Mouse (Mus musculus) neural tube, embryonic 14.5 days (tissue): ENCODE measurements around the gene Pik3cd. TPM values are rescaled to one million over a fixed set of nuclear protein-coding genes. Genes with fewer than 3 reads are reported as not detected.

Experiments
- ATAC-seq: fragments of 200-750 bp; cut with Nextera tagmentation; 2 replicates; pipeline ENCODE4 v1.8.0; 2017; ENCODE audit warnings: low read depth, mild to moderate bottlenecking, moderate TSS enrichment, moderate library complexity
- H3K27ac ChIP-seq: fragments of 300-500 bp; sonication (generic); 2 replicates; pipeline ENCODE4 v1.5.1; 2014; ENCODE audit warnings: low read depth, mild to moderate bottlenecking, control low read depth, low read length, moderate library complexity, mixed read lengths
- H3K27me3 ChIP-seq: fragments of 300-500 bp; sonication (generic); 2 replicates; pipeline ENCODE4 v1.6.1; 2014; ENCODE audit warnings: low read length; ENCODE audit not compliant: control insufficient read depth, insufficient read depth
- H3K36me3 ChIP-seq: fragments of 300-500 bp; sonication (generic); 2 replicates; pipeline ENCODE4 v1.6.1; 2014; ENCODE audit warnings: low read length, mixed read lengths; ENCODE audit not compliant: control insufficient read depth, insufficient read depth
- H3K4me1 ChIP-seq: fragments of 300-500 bp; sonication (generic); 2 replicates; pipeline ENCODE4 v1.6.1; 2014; ENCODE audit warnings: low read length; ENCODE audit not compliant: control insufficient read depth, insufficient read depth
- H3K4me2 ChIP-seq: fragments of 300-500 bp; sonication (generic); 2 replicates; pipeline ENCODE4 v1.6.1; 2014; ENCODE audit warnings: mild to moderate bottlenecking, low read depth, low read length, control low read depth
- H3K4me3 ChIP-seq: fragments of 300-500 bp; sonication (generic); 2 replicates; pipeline ENCODE4 v1.5.1; 2014; ENCODE audit warnings: low read depth, low read length, control low read depth, mixed read lengths
- H3K9ac ChIP-seq: fragments of 300-500 bp; sonication (generic); replicated peaks from 2 replicates; pipeline ENCODE4 v1.6.1; 2014; ENCODE audit warnings: low read depth, mild to moderate bottlenecking, control low read depth, low read length, mixed read lengths
- H3K9me3 ChIP-seq: fragments of 300-500 bp; sonication (generic); 2 replicates; pipeline ENCODE4 v1.6.1; 2016; ENCODE audit warnings: low read length; ENCODE audit not compliant: control insufficient read depth
- WGBS: fragments of 180-500 bp; shearing (Covaris S2); extraction: QIAGEN DNeasy Blood & Tissue Kit; methylation state at CpG from one replicate; pipeline ENCODE4 v1.1.7; 2014; 5-methylcytosine and 5-hydroxymethylcytosine counted together
- polyA plus RNA-seq: library from polyadenylated mRNA; unstranded; fragments of >200 nt; fragmentation: Nextera tagmentation; extraction: Ambion mirVana; gene quantifications from 2 replicates; pipeline ENCODE4 v1.2.1, GENCODE M21; 2014

The Pik3cd gene
- polyA plus RNA-seq, 1 experiment from 2014 or later, result 16.5 TPM

DNA sequence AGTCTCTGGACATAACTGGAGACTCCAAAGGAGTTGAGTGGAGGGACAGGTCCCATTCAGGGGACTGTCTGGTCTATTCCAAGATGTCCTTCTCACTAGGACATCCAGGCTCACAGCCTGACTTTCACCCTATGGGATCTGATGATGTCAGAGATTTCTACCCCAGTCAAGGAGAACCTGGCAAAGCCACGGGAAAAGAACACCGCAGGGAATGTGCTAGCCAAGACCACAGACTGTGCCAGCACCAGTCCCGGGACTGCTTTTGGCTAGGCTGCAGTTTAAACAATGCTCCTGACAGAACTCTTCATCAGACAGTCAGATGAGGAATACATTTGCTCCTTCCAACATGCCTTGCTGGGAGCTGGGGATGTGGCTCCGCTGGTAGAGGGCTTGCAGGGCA is 2.4 kb downstream of the Pik3cd start:
- Histone ChIP-seq H3K9me3 (no peaks in the 10 kb centered on the region), H3K27ac (no peak overlapping the region), H3K36me3 (no peaks in the 10 kb centered on the region), H3K4me2 (no peak overlapping the region), H3K4me1 (peaks cover 5% of the 10 kb centered on the region), H3K4me3 (no peak overlapping the region), H3K27me3 (no peaks in the 10 kb centered on the region), H3K9ac (no peak overlapping the region)
- no peak for ATAC-seq
- 84% methylated on average over 4 of the region's 4 CpGs for WGBS

DNA sequence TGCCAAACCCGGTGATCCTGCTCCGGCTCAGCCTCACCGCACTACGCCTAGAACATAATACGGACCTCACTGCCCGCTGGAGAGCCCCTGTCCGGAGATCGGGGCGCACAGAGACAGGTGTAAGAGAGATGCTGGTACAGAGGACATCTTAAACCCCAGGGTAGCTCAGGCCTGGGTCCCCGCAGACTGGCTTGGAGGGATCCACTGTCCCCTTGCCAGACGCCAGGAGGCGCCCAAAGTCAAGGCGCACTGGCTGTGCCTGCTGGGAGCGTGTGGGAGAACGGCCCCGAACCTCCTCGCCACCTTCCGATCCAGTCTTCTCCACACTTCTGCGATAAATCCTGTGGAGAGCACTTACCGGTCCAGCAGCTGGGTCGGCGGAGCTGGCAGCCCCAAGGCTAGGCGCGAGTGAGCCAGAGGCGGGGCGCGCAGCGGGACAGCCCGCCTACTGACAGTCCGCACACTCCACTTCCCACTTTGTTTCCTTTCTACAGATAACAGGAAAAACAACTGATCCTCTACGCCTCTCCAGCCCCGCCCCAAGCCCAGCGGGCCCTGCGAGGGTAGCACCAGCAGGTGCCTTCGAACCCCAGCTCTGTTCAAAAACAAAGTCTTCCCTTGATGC is 4.1 kb downstream of the Pik3cd start:
- no peak overlapping the region for H3K27ac ChIP-seq
- peak overlapping the region; percentile 42 for H3K9ac ChIP-seq
- H3K4me3 ChIP-seq, result peak overlapping the region; percentile 33
- no peaks in the 10 kb centered on the region for H3K27me3 ChIP-seq
- peak overlapping the region; percentile 81 for H3K4me2 ChIP-seq
- peak; percentile 74; the same call in 1 of the 2 replicates for ATAC-seq
- H3K36me3 ChIP-seq, result no peaks in the 10 kb centered on the region
- H3K4me1 ChIP-seq, result peaks cover 5% of the 10 kb centered on the region
- no peaks in the 10 kb centered on the region for H3K9me3 ChIP-seq
- WGBS, result 2% methylated on average over 34 of the region's 35 CpGs

- Histone ChIP-seq H3K9ac (peak overlapping the region; percentile 42; the same call in 1 of the 2 replicates), H3K27ac (no peak overlapping the region), H3K4me2 (peak overlapping the region; percentile 81), H3K9me3 (no peaks in the 10 kb centered on the region), H3K27me3 (no peaks in the 10 kb centered on the region), H3K4me3 (peak overlapping the region; percentile 33), H3K36me3 (no peaks in the 10 kb centered on the region), H3K4me1 (peaks cover 5% of the 10 kb centered on the region)
- ATAC-seq, result no peak
- WGBS, result 35% methylated on average over 15 of the region's 15 CpGs
Measured at GRCm38 (mm10) chr4:149697506-149698196, 4.7 kb downstream of the Pik3cd start.

DNA sequence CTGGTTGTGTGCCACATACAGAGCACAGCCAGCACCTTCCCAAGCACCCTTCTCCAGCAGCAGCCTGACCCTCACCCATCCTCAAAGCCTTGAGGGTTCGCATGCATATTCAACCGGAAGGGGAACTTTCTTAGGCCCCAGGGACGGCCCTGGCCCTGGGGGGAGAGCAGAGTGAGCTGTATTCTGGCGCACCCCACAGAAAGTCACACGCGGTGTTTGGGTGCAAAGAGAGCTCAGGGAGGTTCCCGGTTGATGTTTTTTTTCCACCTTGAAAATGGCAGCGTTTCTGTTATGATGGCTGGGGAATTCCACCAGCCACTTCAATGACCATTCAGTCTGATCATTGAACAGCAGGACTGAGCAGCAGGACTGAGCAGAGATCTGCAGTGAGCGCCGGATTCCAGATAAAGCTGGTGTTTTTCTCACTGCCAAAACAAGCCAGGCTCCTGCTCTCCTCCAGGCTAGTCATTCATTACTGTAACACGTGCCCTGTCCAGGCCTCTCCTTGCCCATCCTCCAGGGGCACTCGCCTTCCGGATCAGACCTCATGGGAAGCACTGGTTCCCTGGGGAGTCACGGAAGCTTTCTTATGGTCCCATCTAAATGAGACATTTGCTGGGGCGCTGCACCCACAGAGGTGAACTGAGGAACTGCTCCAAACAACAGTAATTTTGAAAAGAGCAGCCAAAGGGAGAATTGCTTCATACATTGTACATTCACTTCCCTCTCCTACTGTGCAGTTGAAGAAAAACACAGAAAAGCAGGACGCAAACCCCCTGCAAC is 6.0 kb downstream of the Pik3cd start:
- no peaks in the 10 kb centered on the region for H3K27me3 ChIP-seq
- no peak for ATAC-seq
- H3K9ac ChIP-seq, result no peak overlapping the region
- no peak overlapping the region for H3K4me3 ChIP-seq
- H3K4me2 ChIP-seq, result no peak overlapping the region
- no peaks in the 10 kb centered on the region for H3K9me3 ChIP-seq
- peaks cover 5% of the 10 kb centered on the region for H3K4me1 ChIP-seq
- 38% methylated on average over 16 of the region's 16 CpGs for WGBS
- H3K36me3 ChIP-seq, result no peaks in the 10 kb centered on the region
- H3K27ac ChIP-seq, result no peak overlapping the region

DNA sequence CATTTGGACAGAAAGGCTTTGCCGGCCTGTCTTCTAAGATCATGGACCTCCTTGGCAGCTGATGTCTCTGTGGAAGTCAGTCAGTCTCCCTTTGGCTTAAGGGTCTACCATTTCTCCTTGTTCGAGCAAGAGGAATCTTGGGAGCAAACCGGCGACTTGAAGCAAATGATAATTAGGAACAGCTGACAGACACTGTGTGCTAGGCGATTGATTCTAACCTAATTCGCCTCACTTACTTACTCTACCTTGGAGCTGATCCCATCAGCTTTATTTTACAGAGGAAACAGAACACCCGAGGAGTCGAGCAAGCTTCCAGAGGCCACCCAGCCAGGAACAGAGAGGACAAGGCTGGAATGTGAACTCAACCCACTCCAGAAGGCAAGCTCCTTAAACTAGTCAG is 11.0 kb downstream of the Pik3cd start:
- H3K4me2 ChIP-seq, result no peak overlapping the region
- H3K27ac ChIP-seq, result no peak overlapping the region
- H3K36me3 ChIP-seq, result no peaks in the 10 kb centered on the region
- WGBS, result 82% methylated on average over 8 of the region's 8 CpGs
- H3K4me1 ChIP-seq, result no peaks in the 10 kb centered on the region
- no peaks in the 10 kb centered on the region for H3K9me3 ChIP-seq
- no peak overlapping the region for H3K4me3 ChIP-seq
- H3K9ac ChIP-seq, result no peak overlapping the region
- H3K27me3 ChIP-seq, result no peaks in the 10 kb centered on the region
- ATAC-seq, result no peak

- H3K27me3 ChIP-seq, result no peaks in the 10 kb centered on the region
- WGBS, result 95% methylated on average over 8 of the region's 8 CpGs
Measured at GRCm38 (mm10) chr4:149690828-149691280, 11.5 kb downstream of the Pik3cd start.

GRCm38 (mm10) chr4:149689822-149690700 is 12.3 kb downstream of the Pik3cd start:
- Histone ChIP-seq H3K36me3 (no peaks in the 10 kb centered on the region), H3K4me1 (no peaks in the 10 kb centered on the region), H3K9ac (no peak overlapping the region), H3K4me3 (no peak overlapping the region), H3K27ac (no peak overlapping the region), H3K4me2 (no peak overlapping the region), H3K27me3 (no peaks in the 10 kb centered on the region), H3K9me3 (no peaks in the 10 kb centered on the region)
- ATAC-seq, result no peak
- 86% methylated on average over 12 of the region's 12 CpGs for WGBS

More at GRCm38 (mm10) chr4:149690828-149691280, 11.5 kb downstream of the Pik3cd start:
- Histone ChIP-seq H3K9ac (no peak overlapping the region), H3K4me1 (no peaks in the 10 kb centered on the region), H3K4me2 (no peak overlapping the region), H3K36me3 (no peaks in the 10 kb centered on the region), H3K27ac (no peak overlapping the region), H3K9me3 (no peaks in the 10 kb centered on the region), H3K4me3 (no peak overlapping the region)
- no peak for ATAC-seq

DNA sequence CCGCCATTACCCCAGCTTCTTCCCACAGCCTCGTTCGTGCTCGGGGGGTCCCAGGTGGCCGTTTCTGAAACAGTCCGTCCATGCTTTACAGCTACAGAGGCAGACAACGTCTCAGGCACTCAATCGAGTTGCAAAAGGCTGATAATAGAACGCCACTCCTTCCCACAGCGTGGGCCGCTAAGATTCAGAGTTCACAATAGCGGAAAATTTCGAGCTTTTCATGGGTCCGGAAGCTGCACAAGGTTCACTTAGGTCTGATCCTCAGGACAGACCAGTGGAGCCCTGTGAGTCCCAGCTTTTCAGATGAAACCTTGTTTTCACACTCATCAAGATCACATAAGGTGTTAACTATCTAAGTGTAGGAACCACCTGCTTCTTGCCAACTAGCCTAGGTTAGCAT is 13.5 kb downstream of the Pik3cd start:
- no peak for ATAC-seq
- Histone ChIP-seq H3K27ac (no peak overlapping the region), H3K27me3 (no peaks in the 10 kb centered on the region), H3K4me1 (no peaks in the 10 kb centered on the region), H3K9ac (no peak overlapping the region), H3K4me2 (no peak overlapping the region), H3K9me3 (no peaks in the 10 kb centered on the region), H3K4me3 (no peak overlapping the region), H3K36me3 (no peaks in the 10 kb centered on the region)
- 67% methylated on average over 14 of the region's 14 CpGs for WGBS
